Mouse (Mus musculus): Measurements from ENCODE around the gene Tmpo. TPM values are rescaled to one million over a fixed set of nuclear protein-coding genes. Genes with fewer than 3 reads are reported as not detected.

The Tmpo gene
- polyA plus RNA-seq, 1 experiment = 146 TPM

GRCm38 (mm10) chr10:91208899-91209667 is 28.0 kb upstream of the Tmpo start:
- 94% methylated on average over 11 of the region's 11 CpGs for WGBS
- no peak for TF ChIP-seq POLR2A (IDR thresholded peaks at IDR 0.05; ENCODE audit: control insufficient read depth, extremely low read depth, insufficient read depth, low read length, poor library complexity)
- TF ChIP-seq CTCF (IDR thresholded peaks at IDR 0.05; ENCODE audit: borderline replicate concordance, control insufficient read depth, extremely low read depth, insufficient read depth, low read length, poor library complexity) = no peak

GRCm38 (mm10) chr10:91208461-91208860 is 27.3 kb upstream of the Tmpo start:
- TF ChIP-seq POLR2A (IDR thresholded peaks at IDR 0.05; ENCODE audit: control insufficient read depth, extremely low read depth, insufficient read depth, low read length, poor library complexity) = no peak
- TF ChIP-seq CTCF (IDR thresholded peaks at IDR 0.05; ENCODE audit: borderline replicate concordance, control insufficient read depth, extremely low read depth, insufficient read depth, low read length, poor library complexity) = no peak
- no peaks in the 10 kb centered on the region for H3K27me3 ChIP-seq (ENCODE audit: control insufficient read depth, insufficient read depth, low read length)
- DNase-seq = no peak
- no peaks in the 10 kb centered on the region for H3K4me1 ChIP-seq (replicated peaks; ENCODE audit: control insufficient read depth, insufficient read depth, low read length)
- 89% methylated on average over 9 of the region's 9 CpGs for WGBS
- H3K27ac ChIP-seq (ENCODE audit: control insufficient read depth, insufficient read depth, low read length) = no peak overlapping the region
- H3K4me3 ChIP-seq (ENCODE audit: control insufficient read depth, insufficient read depth, low read length) = no peak overlapping the region
- H3K36me3 ChIP-seq (ENCODE audit: control insufficient read depth, insufficient read depth, low read length) = no peaks in the 10 kb centered on the region

More at GRCm38 (mm10) chr10:91208899-91209667, 28.0 kb upstream of the Tmpo start:
- Histone ChIP-seq H3K36me3 (ENCODE audit: control insufficient read depth, insufficient read depth, low read length) (no peaks in the 10 kb centered on the region), H3K4me3 (ENCODE audit: control insufficient read depth, insufficient read depth, low read length) (no peak overlapping the region), H3K4me1 (replicated peaks; ENCODE audit: control insufficient read depth, insufficient read depth, low read length) (no peaks in the 10 kb centered on the region), H3K27me3 (ENCODE audit: control insufficient read depth, insufficient read depth, low read length) (no peaks in the 10 kb centered on the region), H3K27ac (ENCODE audit: control insufficient read depth, insufficient read depth, low read length) (no peak overlapping the region)
- no peak for DNase-seq

- DNase-seq = no peak
- Histone ChIP-seq H3K27ac (ENCODE audit: control insufficient read depth, insufficient read depth, low read length) (no peak overlapping the region), H3K4me3 (ENCODE audit: control insufficient read depth, insufficient read depth, low read length) (no peak overlapping the region), H3K27me3 (ENCODE audit: control insufficient read depth, insufficient read depth, low read length) (no peaks in the 10 kb centered on the region), H3K36me3 (ENCODE audit: control insufficient read depth, insufficient read depth, low read length) (no peaks in the 10 kb centered on the region), H3K4me1 (replicated peaks; ENCODE audit: control insufficient read depth, insufficient read depth, low read length) (no peaks in the 10 kb centered on the region)
- TF ChIP-seq CTCF (IDR thresholded peaks at IDR 0.05; ENCODE audit: borderline replicate concordance, control insufficient read depth, extremely low read depth, insufficient read depth, low read length, poor library complexity) = no peak
- no peak for TF ChIP-seq POLR2A (IDR thresholded peaks at IDR 0.05; ENCODE audit: control insufficient read depth, extremely low read depth, insufficient read depth, low read length, poor library complexity)
Measured at GRCm38 (mm10) chr10:91207275-91207674, 26.2 kb upstream of the Tmpo start.

GRCm38 (mm10) chr10:91205632-91206031 is 24.5 kb upstream of the Tmpo start:
- Histone ChIP-seq H3K36me3 (ENCODE audit: control insufficient read depth, insufficient read depth, low read length) (no peaks in the 10 kb centered on the region), H3K4me1 (replicated peaks; ENCODE audit: control insufficient read depth, insufficient read depth, low read length) (no peaks in the 10 kb centered on the region), H3K27me3 (ENCODE audit: control insufficient read depth, insufficient read depth, low read length) (no peaks in the 10 kb centered on the region), H3K4me3 (ENCODE audit: control insufficient read depth, insufficient read depth, low read length) (no peak overlapping the region), H3K27ac (ENCODE audit: control insufficient read depth, insufficient read depth, low read length) (no peak overlapping the region)
- no peak for TF ChIP-seq CTCF (IDR thresholded peaks at IDR 0.05; ENCODE audit: borderline replicate concordance, control insufficient read depth, extremely low read depth, insufficient read depth, low read length, poor library complexity)
- no peak for TF ChIP-seq POLR2A (IDR thresholded peaks at IDR 0.05; ENCODE audit: control insufficient read depth, extremely low read depth, insufficient read depth, low read length, poor library complexity)
- WGBS = 90% methylated on average over 6 of the region's 6 CpGs
- no peak for DNase-seq

GRCm38 (mm10) chr10:91200581-91200980 is 19.5 kb upstream of the Tmpo start:
- 95% methylated on average over 3 of the region's 3 CpGs for WGBS
- no peak for DNase-seq
- no peak overlapping the region for H3K4me3 ChIP-seq (ENCODE audit: control insufficient read depth, insufficient read depth, low read length)
- no peaks in the 10 kb centered on the region for H3K4me1 ChIP-seq (replicated peaks; ENCODE audit: control insufficient read depth, insufficient read depth, low read length)
- no peak for TF ChIP-seq CTCF (IDR thresholded peaks at IDR 0.05; ENCODE audit: borderline replicate concordance, control insufficient read depth, extremely low read depth, insufficient read depth, low read length, poor library complexity)
- TF ChIP-seq POLR2A (IDR thresholded peaks at IDR 0.05; ENCODE audit: control insufficient read depth, extremely low read depth, insufficient read depth, low read length, poor library complexity) = no peak
- no peak overlapping the region for H3K27ac ChIP-seq (ENCODE audit: control insufficient read depth, insufficient read depth, low read length)
- H3K36me3 ChIP-seq (ENCODE audit: control insufficient read depth, insufficient read depth, low read length) = no peaks in the 10 kb centered on the region
- no peaks in the 10 kb centered on the region for H3K27me3 ChIP-seq (ENCODE audit: control insufficient read depth, insufficient read depth, low read length)

- H3K27ac ChIP-seq (ENCODE audit: control insufficient read depth, insufficient read depth, low read length) = no peak overlapping the region
- no peaks in the 10 kb centered on the region for H3K36me3 ChIP-seq (ENCODE audit: control insufficient read depth, insufficient read depth, low read length)
- H3K4me1 ChIP-seq (replicated peaks; ENCODE audit: control insufficient read depth, insufficient read depth, low read length) = no peaks in the 10 kb centered on the region
- TF ChIP-seq POLR2A (IDR thresholded peaks at IDR 0.05; ENCODE audit: control insufficient read depth, extremely low read depth, insufficient read depth, low read length, poor library complexity) (no peak), CTCF (IDR thresholded peaks at IDR 0.05; ENCODE audit: borderline replicate concordance, control insufficient read depth, extremely low read depth, insufficient read depth, low read length, poor library complexity) (no peak)
- no peak overlapping the region for H3K4me3 ChIP-seq (ENCODE audit: control insufficient read depth, insufficient read depth, low read length)
- no peaks in the 10 kb centered on the region for H3K27me3 ChIP-seq (ENCODE audit: control insufficient read depth, insufficient read depth, low read length)
- no peak for DNase-seq
- WGBS = 100% methylated on average over 1 of the region's 1 CpGs
Measured at GRCm38 (mm10) chr10:91199238-91199780, 18.2 kb upstream of the Tmpo start.
